Mouse (Mus musculus) naive thymus-derived CD4-positive, alpha-beta T cell, adult 2 months (primary cell): ENCODE results near the gene Tm9sf3.
"Not testable (repeated sequence)": the region's sequence is repeated elsewhere in the genome, so short reads cannot be mapped to it uniquely, and the experiment has no call there.

ENCODE experiments used
- DNase-seq: peaks from one replicate; pipeline ENCODE4 v3.0.0-alpha.2; 2011; ENCODE audit warnings: low read depth

Tm9sf3 gene

DNA sequence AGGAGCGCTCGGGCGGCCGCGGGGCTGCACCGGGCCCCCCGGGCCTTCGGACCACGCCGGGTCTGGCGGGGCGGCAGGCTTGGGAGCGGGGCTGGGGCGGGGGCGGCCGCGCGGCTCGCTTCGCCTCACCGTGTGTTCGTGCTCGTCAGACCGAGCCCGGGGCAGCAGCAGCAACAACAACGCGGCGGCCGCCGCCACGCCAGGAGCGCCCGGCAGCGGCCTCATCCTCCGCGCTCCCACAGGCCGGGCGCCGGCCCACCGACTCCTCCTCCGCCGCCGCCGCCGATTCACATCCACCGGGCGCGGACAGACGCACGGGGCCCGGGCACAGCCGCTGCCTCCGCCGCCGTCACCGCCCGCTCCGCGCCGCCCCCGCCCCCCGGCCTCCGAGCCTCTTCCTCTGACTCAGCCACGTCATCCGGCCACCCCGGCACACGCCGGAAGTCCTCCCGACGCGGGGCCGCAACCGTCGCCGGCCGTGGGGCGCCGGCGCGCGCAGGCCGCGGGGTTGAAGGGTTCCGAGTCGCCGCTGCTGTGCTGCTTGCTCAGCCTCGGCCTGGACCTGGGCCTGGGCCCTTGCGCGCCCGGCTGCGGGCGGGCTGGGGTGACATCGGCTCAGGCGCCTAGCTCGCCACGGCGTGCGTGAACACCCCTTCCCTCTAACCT, at the start of gene Tm9sf3:
Gene Tm9sf3, minus strand, starts transcription at position 368 of the 666 bp plus-strand sequence.
- DNase-seq = peak; percentile 90

DNA sequence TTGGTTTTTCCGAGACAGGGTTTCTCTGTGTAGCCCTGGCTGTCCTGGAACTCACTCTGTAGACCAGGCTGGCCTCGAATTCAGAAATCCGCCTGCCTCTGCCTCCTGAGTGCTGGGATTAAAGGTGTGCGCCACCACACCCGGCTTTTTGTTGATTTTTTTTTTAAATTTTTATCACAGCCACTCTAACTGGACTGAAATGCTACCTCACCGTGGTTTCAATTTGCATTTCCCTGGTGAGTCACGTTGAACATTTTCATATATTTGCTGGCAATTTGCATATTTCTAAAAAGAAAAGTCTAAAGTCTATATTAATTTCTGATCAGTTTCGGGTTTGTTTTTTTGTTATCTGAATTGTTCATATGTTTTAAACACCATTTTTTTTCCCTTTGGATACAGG, 48.8 kb upstream of the Tm9sf3 start:
- DNase-seq = not testable (repeated sequence)

DNA sequence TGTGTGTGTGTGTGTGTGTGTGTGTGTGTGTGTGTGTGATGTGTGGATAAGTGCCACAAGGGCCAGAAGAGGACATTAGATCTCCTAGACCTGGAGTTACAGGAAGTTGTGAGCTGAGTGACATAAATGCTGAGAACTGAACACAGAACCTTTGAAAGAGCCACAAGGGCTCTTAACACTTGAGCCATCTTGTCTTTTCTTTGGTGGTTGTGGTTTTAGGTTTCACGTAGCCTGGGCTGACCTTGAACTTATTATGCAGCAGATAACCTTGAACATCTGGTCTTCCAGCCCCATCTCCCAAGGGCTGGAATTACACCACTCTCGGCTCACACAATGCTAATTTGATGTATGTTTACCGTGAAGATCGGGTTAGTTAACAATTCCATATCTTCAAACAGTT, 48.2 kb upstream of the Tm9sf3 start:
- no peak for DNase-seq

DNA sequence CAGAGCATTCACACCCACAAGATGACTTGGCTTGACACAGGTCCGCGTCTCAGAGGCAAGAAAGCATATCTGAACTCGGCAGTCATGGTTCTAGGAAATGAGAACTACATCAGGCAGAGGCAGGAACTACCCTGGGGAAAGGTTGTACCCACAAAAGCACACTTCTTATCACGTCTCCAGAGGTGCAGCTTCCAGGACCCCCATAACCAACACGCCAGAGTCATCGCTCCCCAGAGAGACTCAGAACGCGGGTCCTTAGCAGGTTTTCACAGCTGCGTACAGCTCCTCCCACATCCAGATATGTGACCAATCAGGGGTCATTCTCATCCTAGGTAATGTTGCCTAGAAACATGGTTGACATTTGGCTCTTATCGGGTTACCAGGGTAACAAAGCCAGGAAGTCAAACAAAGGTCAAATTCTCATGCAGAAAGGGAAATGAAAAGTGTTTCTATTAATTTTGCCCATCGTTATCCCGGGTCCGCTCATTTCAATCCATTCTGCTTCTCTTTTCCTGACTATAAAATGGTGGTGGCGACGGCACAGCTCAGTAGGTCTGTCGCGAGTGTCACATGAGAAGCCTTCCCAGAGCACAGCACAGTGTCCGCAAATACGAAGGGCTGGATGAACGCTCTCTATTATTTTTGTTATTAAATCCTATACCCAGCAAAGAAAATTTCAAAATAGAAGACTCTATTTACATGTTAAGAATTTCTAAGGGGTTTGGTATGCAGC, 47.3 kb upstream of the Tm9sf3 start:
- no peak for DNase-seq

DNA sequence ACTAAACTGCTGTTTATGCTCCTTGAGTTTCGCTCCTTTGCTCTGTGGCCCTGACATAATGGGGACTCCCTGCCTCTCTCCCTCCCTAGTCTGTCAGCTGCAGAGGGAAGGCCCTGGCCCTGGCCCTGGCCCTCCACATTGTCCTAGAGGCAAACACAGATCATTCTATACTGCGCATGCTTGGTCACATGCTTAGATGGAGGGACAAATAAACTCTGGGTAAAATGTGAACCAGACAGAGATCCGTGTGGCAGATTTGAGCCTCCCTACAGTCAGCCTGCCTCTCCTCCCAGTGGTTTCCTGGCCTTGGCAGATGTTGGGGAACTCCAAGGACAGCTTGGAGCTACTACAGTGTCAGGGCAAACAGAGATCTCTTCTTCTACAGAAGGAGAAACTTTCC, 40.1 kb upstream of the Tm9sf3 start:
- no peak for DNase-seq

DNA sequence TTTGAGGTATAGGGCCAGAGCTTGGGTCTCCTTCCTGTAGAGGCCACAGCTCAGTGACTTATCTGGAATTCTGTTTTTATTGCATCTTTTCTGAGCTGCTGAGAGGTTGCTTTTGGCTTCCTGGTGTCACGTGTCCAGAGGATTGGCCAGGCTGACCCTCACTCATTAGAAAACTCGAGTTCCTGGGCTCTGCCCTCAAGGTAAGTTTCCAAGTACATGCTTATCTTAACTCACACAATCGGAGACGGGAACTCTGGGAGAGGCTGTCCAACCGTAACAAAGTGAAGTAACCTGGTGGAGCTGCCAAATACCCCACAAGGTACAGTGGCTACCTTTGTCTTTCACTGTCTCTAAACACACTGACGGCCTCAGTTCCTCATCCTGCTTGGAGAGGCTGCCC, 39.6 kb upstream of the Tm9sf3 start:
- DNase-seq = no peak

DNA sequence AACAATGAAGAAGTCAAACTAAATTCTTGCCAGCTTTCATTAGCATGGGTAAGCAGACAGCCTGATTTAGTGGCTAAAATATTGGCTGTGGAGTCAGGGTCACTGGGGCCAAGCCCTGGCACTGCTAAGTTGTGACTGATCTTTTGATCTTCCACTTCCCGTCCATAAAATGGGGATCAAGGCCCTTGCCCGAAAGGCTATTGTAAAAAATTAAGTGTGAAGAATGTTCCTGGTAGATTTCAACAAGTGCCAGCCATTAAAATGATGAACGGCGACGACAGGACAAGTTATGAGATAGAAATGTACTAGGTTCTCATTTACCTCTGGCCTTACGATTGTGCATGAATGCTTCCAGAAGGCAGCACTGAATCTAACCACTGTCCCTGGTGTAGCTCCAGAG, 38.1 kb upstream of the Tm9sf3 start:
- DNase-seq = no peak

DNA sequence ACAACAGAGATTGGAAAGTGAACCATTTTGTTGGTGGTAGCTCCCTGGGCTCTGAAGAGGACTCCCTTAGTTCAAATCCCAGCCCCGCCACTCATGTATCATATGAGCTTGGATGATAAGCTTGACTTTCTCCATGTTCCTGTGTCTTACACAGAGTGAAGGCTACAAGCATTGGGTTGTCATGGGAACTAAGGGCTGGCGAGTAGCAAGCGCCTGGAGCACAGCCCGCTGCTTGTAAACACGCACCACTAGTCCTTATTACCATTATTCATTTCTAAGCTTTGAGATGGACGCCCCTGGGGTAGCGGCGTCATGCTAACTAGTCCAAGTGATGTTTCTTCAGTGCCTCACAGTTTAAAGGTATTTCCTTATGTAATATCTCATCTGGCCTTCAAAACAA, 35.6 kb upstream of the Tm9sf3 start:
- DNase-seq = no peak

DNA sequence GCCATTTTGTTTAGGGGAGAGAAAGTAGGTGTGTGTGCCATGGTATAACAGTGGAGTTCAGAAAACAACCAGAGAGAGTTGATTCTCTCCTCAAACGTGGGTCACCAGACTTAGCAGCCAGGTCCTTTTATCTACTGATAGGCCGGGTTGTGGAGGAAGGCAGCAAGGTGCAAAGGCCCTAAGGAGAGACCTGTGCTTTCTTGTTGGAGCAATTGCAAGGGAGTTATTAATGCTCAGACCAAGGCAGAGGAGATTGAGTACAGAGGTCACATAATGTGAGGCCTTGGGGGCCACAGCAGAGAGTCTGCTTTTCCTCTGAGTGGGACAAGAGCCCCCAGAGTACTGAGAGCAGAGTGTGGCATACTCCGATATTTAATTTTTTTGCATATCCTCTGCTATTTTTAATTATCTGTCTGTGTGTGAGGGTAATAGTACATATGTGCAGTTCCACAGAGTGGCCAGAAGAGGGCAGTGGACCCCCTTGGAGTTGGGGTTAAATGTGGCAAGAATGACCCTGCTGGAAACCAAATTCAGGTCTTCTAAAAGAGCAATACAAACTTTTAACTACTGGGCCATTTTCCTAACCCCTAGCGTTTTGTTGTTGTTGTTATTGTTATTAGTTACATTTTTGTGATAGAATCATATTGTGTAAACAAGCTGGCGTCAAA, 27.3 kb upstream of the Tm9sf3 start:
- DNase-seq = peak; percentile 17

DNA sequence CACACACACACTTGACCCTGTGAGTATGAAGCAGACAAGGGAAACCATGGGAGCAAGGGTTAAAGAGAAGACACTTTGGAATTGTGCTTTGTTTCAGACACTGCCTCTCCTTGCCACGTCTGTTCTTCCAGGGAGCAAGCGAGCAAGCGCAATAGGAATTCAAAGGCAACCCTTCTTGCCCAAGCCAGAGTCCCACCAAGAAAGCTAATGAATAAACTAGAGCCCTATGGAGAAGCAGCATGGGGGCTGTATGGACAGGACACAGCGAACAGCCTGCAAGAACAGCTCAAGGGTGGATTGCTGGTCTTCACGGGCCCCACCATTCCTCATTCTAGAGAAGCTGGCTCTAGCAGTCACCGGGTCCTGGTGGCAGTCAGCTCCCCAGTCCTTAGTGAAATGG, 24.8 kb upstream of the Tm9sf3 start:
- no peak for DNase-seq

DNA sequence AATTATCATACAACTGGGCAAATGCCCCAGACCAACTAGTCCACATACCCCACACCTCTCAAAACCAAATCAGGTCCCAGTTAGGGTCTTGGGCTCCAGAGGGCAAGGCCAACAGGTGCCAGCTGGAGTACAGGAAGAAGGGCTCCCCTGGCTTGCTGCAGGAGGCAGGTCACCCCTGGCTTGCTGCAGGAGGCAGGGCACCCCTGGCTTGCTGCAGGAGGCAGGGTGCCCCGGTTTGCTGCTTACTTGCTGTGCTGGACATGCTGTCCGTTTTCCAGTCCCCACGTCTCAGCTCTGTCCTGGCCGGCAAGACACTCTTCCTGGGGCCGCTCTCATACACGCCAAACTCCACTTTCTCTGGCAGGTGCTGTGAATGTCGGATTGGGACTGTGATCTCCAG, 23.4 kb upstream of the Tm9sf3 start:
- no peak for DNase-seq

DNA sequence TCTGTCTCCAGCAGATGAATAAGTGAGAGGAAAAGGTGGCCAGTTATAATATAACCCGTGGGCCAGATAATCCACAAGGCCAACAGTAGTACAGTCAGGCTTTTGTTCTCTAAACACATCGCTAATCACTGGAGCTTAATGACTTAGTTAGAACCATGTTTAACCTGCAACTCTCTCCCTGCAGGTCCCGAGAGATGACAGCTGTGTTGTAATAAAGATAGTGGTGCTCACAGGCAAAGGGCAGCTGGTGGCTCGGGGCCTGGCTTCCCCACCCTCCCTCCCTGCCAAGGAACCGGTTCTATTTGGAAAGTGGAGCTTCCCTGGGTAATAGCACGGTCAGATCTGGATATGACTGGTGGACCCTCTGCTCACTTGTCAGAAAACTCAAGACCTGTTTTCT, 20.7 kb upstream of the Tm9sf3 start:
- no peak for DNase-seq

DNA sequence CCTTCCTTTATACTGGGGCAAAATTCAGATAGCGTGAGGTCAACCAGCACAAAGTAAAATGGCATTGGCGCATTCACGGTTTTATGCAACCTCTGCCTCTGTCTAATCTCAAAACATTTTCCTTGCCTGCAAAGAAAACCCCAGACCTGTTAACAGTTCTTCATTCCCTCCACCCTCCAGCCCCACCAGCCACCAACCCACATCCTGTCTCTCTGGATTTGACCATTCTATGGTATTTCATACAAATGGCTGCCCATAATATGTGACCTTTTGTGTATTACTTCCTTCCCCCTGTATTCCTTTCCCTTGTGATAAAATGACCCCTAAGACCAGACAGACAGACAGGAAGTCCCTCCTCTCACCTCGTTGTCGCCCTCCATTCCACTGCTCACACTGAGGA, 18.9 kb upstream of the Tm9sf3 start:
- DNase-seq = peak; percentile 21

DNA sequence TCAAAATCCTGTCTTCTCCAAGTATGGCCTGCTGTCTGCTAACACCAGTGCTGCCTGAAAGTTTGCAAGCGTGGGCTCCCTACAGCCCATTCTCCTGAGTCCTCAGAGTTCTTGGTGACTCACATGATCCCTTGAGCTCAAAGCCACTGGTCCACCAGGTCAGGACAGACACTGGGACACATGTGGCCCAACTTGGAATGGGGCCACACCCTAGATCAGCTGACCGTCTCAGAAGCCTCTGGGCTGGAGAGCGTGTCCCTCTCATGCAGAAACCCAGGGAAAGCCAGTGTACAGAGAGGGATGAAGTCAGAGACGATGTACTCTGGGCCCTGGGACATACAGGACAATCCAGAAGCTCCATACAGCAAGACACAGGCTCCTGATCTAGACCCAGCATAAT, 18.4 kb upstream of the Tm9sf3 start:
- DNase-seq = no peak

DNA sequence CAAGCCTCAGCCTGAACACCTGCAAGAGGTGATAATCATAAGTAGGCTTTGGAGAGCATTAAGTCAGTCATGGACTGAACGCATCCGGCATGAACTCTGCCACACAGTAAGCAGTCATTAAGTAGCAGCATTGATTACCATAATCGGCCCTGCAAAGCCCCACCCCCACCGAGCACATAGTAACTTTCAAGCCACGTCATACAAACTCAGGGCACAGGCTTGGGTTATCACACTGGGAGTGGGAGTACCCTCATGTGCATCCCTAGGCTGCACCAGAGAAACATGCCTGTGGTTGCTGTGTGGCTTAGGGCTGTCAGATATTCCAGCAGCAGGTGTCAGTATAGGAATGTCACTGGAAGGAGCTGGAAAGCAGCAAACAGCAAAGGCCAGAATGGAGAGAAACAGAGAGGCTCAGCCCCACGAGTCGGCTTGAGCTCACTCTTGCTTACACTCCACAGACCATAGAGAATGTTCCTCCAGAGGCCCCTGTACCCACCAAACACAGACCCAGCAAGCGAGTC, 16.0 kb upstream of the Tm9sf3 start:
- DNase-seq = no peak

DNA sequence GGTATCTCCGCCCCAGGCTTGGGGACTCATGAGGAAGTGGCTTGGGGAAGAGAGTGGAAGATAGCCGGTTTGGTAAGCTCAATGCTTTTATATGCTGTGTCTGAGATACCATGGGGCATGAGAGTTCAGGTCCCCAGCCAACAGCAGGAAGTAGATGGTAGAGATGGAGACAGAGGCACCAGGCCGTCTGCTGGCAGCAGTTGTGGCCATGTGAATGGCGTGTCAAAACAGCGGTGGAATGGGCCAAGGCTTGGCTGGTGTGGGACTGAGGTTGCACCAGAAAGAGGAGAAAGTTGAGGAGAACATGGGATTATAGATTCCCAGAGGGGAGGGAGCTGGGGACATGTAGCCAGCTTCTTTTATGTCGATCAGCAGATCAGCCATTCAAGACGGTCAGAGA, 14.8 kb upstream of the Tm9sf3 start:
- no peak for DNase-seq

DNA sequence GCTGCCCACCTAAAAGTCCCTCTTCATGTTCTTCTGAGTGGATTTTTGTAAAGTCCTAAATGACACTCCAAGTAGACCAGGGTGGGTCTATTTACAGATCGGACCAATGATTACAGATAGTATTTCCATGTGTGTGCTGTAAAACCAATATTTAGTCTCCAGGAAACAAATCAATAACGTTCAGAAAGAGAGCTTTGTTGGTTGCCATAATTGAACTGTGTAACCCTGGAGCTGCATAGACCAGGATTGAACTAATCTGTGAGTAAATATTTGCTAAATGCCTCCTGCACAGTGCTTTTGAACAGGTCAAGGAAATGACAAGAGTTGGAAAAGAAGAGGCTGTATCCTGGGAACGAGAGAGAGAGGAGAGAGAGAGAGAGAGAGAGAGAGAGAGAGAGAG, 11.8 kb upstream of the Tm9sf3 start:
- no peak for DNase-seq

DNA sequence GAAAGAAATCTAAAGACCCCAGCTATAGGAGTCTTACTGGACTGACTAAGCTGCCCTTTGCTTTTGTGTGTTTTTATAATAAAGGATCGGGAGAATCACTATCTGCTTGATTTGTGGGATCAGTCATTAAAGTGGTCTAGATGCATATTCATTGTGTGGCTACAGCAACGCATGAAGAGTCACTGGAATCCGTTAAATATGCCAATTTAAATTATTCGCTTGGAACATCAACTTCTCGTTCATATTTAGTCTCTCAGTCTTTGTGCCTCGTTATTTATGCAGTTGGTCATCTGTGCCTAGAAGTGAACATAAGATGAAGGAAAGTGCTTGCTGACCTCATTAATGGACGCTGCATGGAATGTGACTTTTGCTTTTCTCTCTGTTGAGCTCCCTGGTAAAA, 7.1 kb upstream of the Tm9sf3 start:
- no peak for DNase-seq

DNA sequence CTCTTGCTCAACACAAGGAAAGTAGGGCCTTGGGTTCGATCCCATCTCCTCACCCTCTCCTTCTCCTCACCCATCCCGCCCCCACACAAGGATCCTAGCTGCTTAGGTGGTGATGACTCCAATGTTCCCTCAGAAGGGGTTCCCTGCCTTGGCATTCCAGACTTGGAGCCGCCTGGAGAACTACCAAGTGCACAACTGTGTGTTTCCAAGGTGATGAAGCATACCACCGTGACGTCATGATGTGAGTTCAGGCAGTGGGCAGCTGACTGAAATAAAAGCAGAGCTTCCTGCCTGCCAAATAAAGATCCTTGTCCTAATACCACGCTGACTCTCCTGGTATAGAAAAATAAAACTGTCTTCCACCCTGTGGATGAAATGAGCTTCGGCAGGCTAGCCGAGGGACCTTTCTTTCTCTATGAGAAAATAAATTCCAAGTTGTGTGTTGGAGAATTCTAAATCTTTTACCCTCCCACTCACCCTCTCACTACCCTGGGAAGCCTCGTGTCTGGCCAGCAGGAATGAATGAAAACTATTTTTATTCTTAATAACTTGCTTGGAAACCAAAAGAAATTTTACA, 6.4 kb upstream of the Tm9sf3 start:
- DNase-seq = no peak

DNA sequence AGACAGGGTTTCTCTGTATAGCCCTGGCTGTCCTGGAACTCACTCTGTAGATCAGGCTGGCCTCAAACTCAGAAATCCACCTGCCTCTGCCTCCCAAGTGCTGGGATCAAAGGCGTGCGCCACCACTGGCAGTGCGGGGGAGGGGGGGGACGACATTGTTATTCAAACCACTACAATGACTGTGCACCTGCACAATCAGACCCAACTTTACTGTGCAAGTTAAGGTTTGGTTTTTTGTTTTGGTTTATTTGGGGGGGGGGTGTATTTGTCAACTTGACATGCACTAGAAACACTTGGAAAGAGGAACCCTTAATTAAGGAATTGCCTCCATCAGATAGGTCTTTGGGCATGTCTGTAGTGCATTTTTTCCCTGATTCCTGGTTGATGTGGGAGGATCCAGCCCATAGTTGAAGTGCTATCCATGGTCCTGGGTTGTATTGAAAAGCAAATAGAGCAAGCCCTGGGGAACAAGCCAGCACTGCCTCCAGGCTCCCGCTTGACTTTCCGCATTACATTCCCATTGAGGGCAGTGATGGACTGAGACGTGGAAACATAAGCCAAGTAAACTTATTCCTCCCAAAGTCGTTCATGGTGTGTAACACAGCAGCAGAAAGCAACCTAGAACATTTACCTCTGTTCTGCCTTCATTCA, 2.6 kb upstream of the Tm9sf3 start:
- DNase-seq = no peak

DNA sequence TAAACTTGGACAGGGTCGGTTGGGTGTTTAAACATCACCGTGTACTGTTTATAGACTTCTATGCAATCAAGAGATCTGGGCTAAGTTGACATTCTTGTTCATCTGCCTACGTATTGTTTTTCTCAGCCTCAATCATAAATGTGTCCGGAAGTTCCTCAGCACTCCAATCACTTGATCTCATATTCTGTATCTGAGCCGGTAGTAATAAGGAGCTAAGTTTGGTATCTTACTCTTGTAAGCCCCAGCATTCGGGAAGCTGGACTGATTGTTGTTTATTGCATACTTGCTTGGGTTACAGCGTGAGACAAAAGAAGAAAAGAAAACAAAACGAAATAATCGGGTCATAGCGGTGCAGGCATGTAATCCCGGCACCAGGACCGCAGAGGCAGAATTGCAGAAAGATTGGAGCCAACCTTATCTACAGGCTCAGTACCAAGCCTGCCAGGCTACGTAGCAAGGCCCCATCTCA, 568 bp upstream of the Tm9sf3 start:
- peak; percentile 82 for DNase-seq
